Mouse (Mus musculus) heart, postnatal 10 days (tissue): ENCODE measurements around the gene 4930544G11Rik. TPM values are rescaled to one million over a fixed set of nuclear protein-coding genes. Genes with fewer than 3 reads are reported as not detected.

ENCODE experiments used
- DNase-seq, 2 experiments: peaks; one replicate each; pipeline ENCODE4 v3.0.0; 2021
- intact Hi-C: fragments of 180-260 bp; cut with DNase I; formaldehyde crosslinking; loops from one replicate; pipeline ENCODE4 v1.15.1; 2025
- total RNA-seq, 2 experiments: library from RNA; stranded (reverse); gene quantifications; 2 replicates each; pipeline ENCODE4 v1.2.3; 2021

4930544G11Rik gene
- total RNA-seq: not detected

GRCm38 (mm10) chr6:65952309-65952708 lies at the start of gene 4930544G11Rik:
Gene 4930544G11Rik (plus strand): TSS chr6:65952609.
- DNase-seq: no peak
- intact Hi-C loops: no loop called here

- intact Hi-C loops: no loop called here
Measured at GRCm38 (mm10) chr6:65906657-65907182, 45.7 kb upstream of the 4930544G11Rik start.

GRCm38 (mm10) chr6:65915421-65915820 lies 37.0 kb upstream of the 4930544G11Rik start:
- DNase-seq: no peak
- intact Hi-C loops: no loop called here

More at GRCm38 (mm10) chr6:65906657-65907182, 45.7 kb upstream of the 4930544G11Rik start:
- no peak for DNase-seq

- peak; percentile 23 to 29 for DNase-seq
- intact Hi-C loops: no loop called here
Measured at GRCm38 (mm10) chr6:65921703-65922102, 30.7 kb upstream of the 4930544G11Rik start.

- DNase-seq: no peak
- intact Hi-C loops: no loop called here
Measured at GRCm38 (mm10) chr6:65923501-65924084, 28.8 kb upstream of the 4930544G11Rik start.

GRCm38 (mm10) chr6:65925737-65926333 lies 26.6 kb upstream of the 4930544G11Rik start:
- no peak for DNase-seq
- intact Hi-C loops: no loop called here

- intact Hi-C loops: no loop called here
- no peak for DNase-seq
Measured at GRCm38 (mm10) chr6:65930523-65930922, 21.9 kb upstream of the 4930544G11Rik start.

- intact Hi-C loops: no loop called here
- no peak for DNase-seq
Measured at GRCm38 (mm10) chr6:65932776-65933175, 19.6 kb upstream of the 4930544G11Rik start.

GRCm38 (mm10) chr6:65933177-65933576 lies 19.2 kb upstream of the 4930544G11Rik start:
- DNase-seq: no peak
- intact Hi-C loops: no loop called here

GRCm38 (mm10) chr6:65935566-65936281 lies 16.7 kb upstream of the 4930544G11Rik start:
- no peak for DNase-seq
- intact Hi-C loops: no loop called here

- intact Hi-C loops: no loop called here
Measured at GRCm38 (mm10) chr6:65950492-65950891, 1.9 kb upstream of the 4930544G11Rik start.

GRCm38 (mm10) chr6:65969386-65970111 lies 17.1 kb downstream of the 4930544G11Rik start:
- peak; percentile 11 to 14 for DNase-seq
- intact Hi-C loops: no loop called here

More at GRCm38 (mm10) chr6:65950492-65950891, 1.9 kb upstream of the 4930544G11Rik start:
- DNase-seq: no peak

GRCm38 (mm10) chr6:65970410-65970809 lies 18.0 kb downstream of the 4930544G11Rik start:
- DNase-seq: no peak

GRCm38 (mm10) chr6:65992081-65992480 lies 39.7 kb downstream of the 4930544G11Rik start:
- intact Hi-C loops: no loop called here
- DNase-seq: no peak

More at GRCm38 (mm10) chr6:65970410-65970809, 18.0 kb downstream of the 4930544G11Rik start:
- intact Hi-C loops: no loop called here

- intact Hi-C loops: no loop called here
Measured at GRCm38 (mm10) chr6:65998343-65998742, 45.9 kb downstream of the 4930544G11Rik start.

More at GRCm38 (mm10) chr6:65998343-65998742, 45.9 kb downstream of the 4930544G11Rik start:
- DNase-seq: no peak

Other genes starting within 250 kb of the 4930544G11Rik start
- 10 to 100 TPM; 10.2 to 11.1 TPM for gene Prdm5, start 173.6 kb upstream of the 4930544G11Rik start, total RNA-seq